Mouse (Mus musculus) granulocyte monocyte progenitor cell, adult 5-6 weeks (primary cell): Measurements from ENCODE around the gene Ankrd39. TPM values are rescaled to one million over a fixed set of nuclear protein-coding genes. Genes with fewer than 3 reads are reported as not detected.

Experiments
- ATAC-seq: replicated peaks from 2 replicates; pipeline ENCODE4 v1.8.0; 2016; ENCODE audit warnings: mild to moderate bottlenecking, moderate TSS enrichment, inconsistent platforms; ENCODE audit not compliant: poor library complexity, severe bottlenecking
- total RNA-seq, 2 experiments: library from RNA; stranded (forward) in 1 of 2; stranded (reverse) in 1 of 2; fragments of 200-712, 200-1000 nt in 1 of 2; fragments of >200 nt in 1 of 2; fragmentation: Nextera tagmentation in 1 of 2; gene quantifications; 2 replicates each; pipeline ENCODE4 v1.2.3; 2014 to 2017

Gene Ankrd39
- total RNA-seq (2014; fragmentation: Nextera tagmentation) (4.9 and 6.5 TPM in 2 replicates), total RNA-seq (2017) (3.1 and 7.2 TPM in 2 replicates)

- ATAC-seq, result peak; percentile 98
These were observed at the start of gene Ankrd39 for GRCm38 (mm10) chr1:36546888-36547471. TSS of gene Ankrd39 (minus strand) at chr1:36547445.

GRCm38 (mm10) chr1:36596114-36596513, 48.9 kb upstream of the Ankrd39 start:
- ATAC-seq, result no peak

GRCm38 (mm10) chr1:36595167-36595931, 48.1 kb upstream of the Ankrd39 start:
- no peak for ATAC-seq

GRCm38 (mm10) chr1:36593099-36593498, 45.9 kb upstream of the Ankrd39 start:
- ATAC-seq, result no peak

- ATAC-seq, result peak; percentile 75
These were observed 44.2 kb upstream of the Ankrd39 start for GRCm38 (mm10) chr1:36591408-36591807.

- ATAC-seq, result no peak
These were observed 43.4 kb upstream of the Ankrd39 start for GRCm38 (mm10) chr1:36590664-36591063.

GRCm38 (mm10) chr1:36589486-36589885, 42.2 kb upstream of the Ankrd39 start:
- no peak for ATAC-seq

- ATAC-seq, result peak; percentile 3; the same call in 1 of the 2 replicates
These were observed 41.5 kb upstream of the Ankrd39 start for GRCm38 (mm10) chr1:36588476-36589450.

GRCm38 (mm10) chr1:36587860-36588259, 40.6 kb upstream of the Ankrd39 start:
- ATAC-seq, result no peak

GRCm38 (mm10) chr1:36586288-36586687, 39.0 kb upstream of the Ankrd39 start:
- ATAC-seq, result no peak

GRCm38 (mm10) chr1:36583408-36584116, 36.3 kb upstream of the Ankrd39 start:
- no peak for ATAC-seq

GRCm38 (mm10) chr1:36582211-36582610, 35.0 kb upstream of the Ankrd39 start:
- ATAC-seq, result no peak

- ATAC-seq, result no peak
These were observed 34.0 kb upstream of the Ankrd39 start for GRCm38 (mm10) chr1:36581260-36581659.

GRCm38 (mm10) chr1:36580384-36581207, 33.4 kb upstream of the Ankrd39 start:
- ATAC-seq, result peak; percentile 34

GRCm38 (mm10) chr1:36579974-36580383, 32.7 kb upstream of the Ankrd39 start:
- no peak for ATAC-seq

GRCm38 (mm10) chr1:36576991-36577675, 29.9 kb upstream of the Ankrd39 start:
- no peak for ATAC-seq

- ATAC-seq, result no peak
These were observed 28.1 kb upstream of the Ankrd39 start for GRCm38 (mm10) chr1:36575347-36575746.

GRCm38 (mm10) chr1:36574196-36574955, 27.1 kb upstream of the Ankrd39 start:
- ATAC-seq, result no peak
